Mouse (Mus musculus) cerebellum, adult 11-12 months (tissue): ENCODE results near the gene Stat2.

Experiments used
- DNase-seq: peaks from one replicate; pipeline ENCODE4 v3.0.0; 2022

Gene Stat2

GRCm38 (mm10) chr10:128270287-128270841 is at the start of gene Stat2:
Gene Stat2 (plus strand): TSS chr10:128270559.
- peak; percentile 98 for DNase-seq

- DNase-seq, result no peak
Observed at GRCm38 (mm10) chr10:128221533-128222286, 48.6 kb upstream of the Stat2 start.

- no peak for DNase-seq
Observed at GRCm38 (mm10) chr10:128225064-128225463, 45.3 kb upstream of the Stat2 start.

GRCm38 (mm10) chr10:128225538-128225937 is 44.8 kb upstream of the Stat2 start, which contains the start of gene Mip:
Gene Mip (plus strand): TSS chr10:128225838.
- DNase-seq, result no peak

- DNase-seq, result no peak
Observed at GRCm38 (mm10) chr10:128227592-128227991, 42.8 kb upstream of the Stat2 start.

GRCm38 (mm10) chr10:128228009-128228408 is 42.4 kb upstream of the Stat2 start:
- DNase-seq, result no peak

GRCm38 (mm10) chr10:128230582-128230981 is 39.8 kb upstream of the Stat2 start:
- no peak for DNase-seq

GRCm38 (mm10) chr10:128231146-128231545 is 39.2 kb upstream of the Stat2 start:
- DNase-seq, result no peak

GRCm38 (mm10) chr10:128231697-128232419 is 38.5 kb upstream of the Stat2 start, which contains the start of gene Timeless:
Gene Timeless (plus strand): TSS chr10:128232065.
- DNase-seq, result peak; percentile 84

- peak; percentile 63 for DNase-seq
Observed at GRCm38 (mm10) chr10:128232420-128232985, 37.9 kb upstream of the Stat2 start.

- no peak for DNase-seq
Observed at GRCm38 (mm10) chr10:128236321-128236720, 34.0 kb upstream of the Stat2 start.

GRCm38 (mm10) chr10:128237807-128238480 is 32.4 kb upstream of the Stat2 start:
- DNase-seq, result peak; percentile 31

GRCm38 (mm10) chr10:128239140-128239539 is 31.2 kb upstream of the Stat2 start:
- DNase-seq, result no peak

- no peak for DNase-seq
Observed at GRCm38 (mm10) chr10:128240131-128240530, 30.2 kb upstream of the Stat2 start.

- no peak for DNase-seq
Observed at GRCm38 (mm10) chr10:128243252-128243651, 27.1 kb upstream of the Stat2 start.

GRCm38 (mm10) chr10:128244121-128244520 is 26.2 kb upstream of the Stat2 start:
- DNase-seq, result no peak

GRCm38 (mm10) chr10:128247020-128247732 is 23.2 kb upstream of the Stat2 start:
- no peak for DNase-seq

GRCm38 (mm10) chr10:128250565-128250964 is 19.8 kb upstream of the Stat2 start:
- no peak for DNase-seq

GRCm38 (mm10) chr10:128253677-128254255 is 16.6 kb upstream of the Stat2 start, which contains the start of gene Apon:
Gene Apon (plus strand): TSS chr10:128254096.
- no peak for DNase-seq

GRCm38 (mm10) chr10:128255925-128256324 is 14.4 kb upstream of the Stat2 start:
- no peak for DNase-seq

GRCm38 (mm10) chr10:128256328-128256727 is 14.0 kb upstream of the Stat2 start:
- DNase-seq, result no peak

- DNase-seq, result no peak
Observed at GRCm38 (mm10) chr10:128258953-128259352, 11.4 kb upstream of the Stat2 start.
